Mouse (Mus musculus): Measurements from ENCODE around the gene Fibp.

DNA sequence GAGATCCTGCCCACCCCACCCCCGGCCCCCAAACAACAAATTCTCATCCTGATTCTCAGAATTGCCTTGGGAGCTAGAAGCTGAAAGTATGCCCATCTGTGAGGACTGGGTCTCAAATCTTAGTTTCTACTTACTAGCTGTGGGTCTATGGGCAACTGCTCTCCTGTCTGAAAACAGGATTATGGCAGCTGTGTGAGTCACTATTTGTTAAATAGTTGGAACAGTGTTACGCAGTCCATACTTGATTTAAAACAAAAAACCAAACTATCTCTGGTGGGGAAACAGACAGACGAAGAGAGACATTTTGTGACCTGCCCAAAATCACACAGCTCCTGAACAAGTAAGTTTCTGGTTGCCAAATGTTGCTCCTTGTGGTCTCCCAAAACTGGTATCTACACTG, 10.7 kb upstream of the Fibp start:
- TF ChIP-seq EP300 (IDR thresholded peaks at IDR 0.05; ENCODE audit: insufficient read depth, low read depth, low read length) (no peak), CTCF (IDR thresholded peaks at IDR 0.05; ENCODE audit: low read depth, low read length) (no peak)

All from ES-Bruce4 (cell line).